Mouse (Mus musculus) heart, adult 2 months (tissue): Measurements from ENCODE around the gene Agps.

Experiments
- CTCF ChIP-seq: fragments of 200-600 bp; IDR thresholded peaks from 2 replicates; pipeline ENCODE4 v1.8.1; 2022; ENCODE audit warnings: antibody characterized with exemption, mild to moderate bottlenecking, moderate library complexity
- EP300 ChIP-seq: fragments of 200-500 bp; IDR thresholded peaks from 2 replicates; pipeline ENCODE4 v1.6.1; 2011; ENCODE audit warnings: low read depth, low read length, control low read depth; ENCODE audit not compliant: insufficient read depth
- POLR2A ChIP-seq: fragments of 200-500 bp; IDR thresholded peaks from 2 replicates; pipeline ENCODE4 v1.6.1; 2011; ENCODE audit warnings: mild to moderate bottlenecking, low read depth, low read length, control low read depth; ENCODE audit not compliant: insufficient read depth

- TF ChIP-seq CTCF (no peak), POLR2A (peak; percentile 53), EP300 (peak; percentile 9; the same call in 1 of the 2 replicates)
These were observed 106.4 kb downstream of the Agps start, which contains the start of gene Ttc30b for GRCm38 (mm10) chr2:75938117-75939063.
